Mouse (Mus musculus) liver, postnatal 0 days (tissue): ENCODE measurements around the gene Txndc15.

ENCODE experiments used
- CTCF ChIP-seq: sonication (generic); IDR thresholded peaks from 2 replicates; pipeline ENCODE4 v1.5.1; 2016; ENCODE audit warnings: antibody characterized with exemption, low read depth
- EP300 ChIP-seq: IDR thresholded peaks from 2 replicates; pipeline ENCODE4 v1.6.1; 2016; ENCODE audit warnings: antibody characterized with exemption, low read depth, mild to moderate bottlenecking

DNA sequence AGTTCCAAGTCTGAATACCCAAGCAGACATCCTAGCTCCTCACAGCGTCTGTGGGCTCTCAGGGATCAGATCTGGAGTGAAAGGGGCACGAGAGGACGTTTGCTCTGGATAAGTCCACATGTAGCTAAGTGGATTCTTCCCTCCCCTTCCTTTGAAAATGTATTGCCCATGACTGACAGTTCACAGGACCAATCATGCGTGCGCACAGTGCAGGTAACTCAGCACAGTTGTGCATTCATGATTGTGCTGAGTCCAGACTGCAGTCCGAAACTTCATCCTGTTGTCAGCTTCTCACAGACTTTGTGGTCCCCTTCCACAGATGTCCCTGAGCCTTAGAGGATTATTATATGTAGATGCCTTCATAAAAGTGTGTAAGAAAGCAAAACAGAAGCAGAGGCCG is 59.9 kb downstream of the Txndc15 start:
- TF ChIP-seq CTCF (no peak), EP300 (no peak)
